Mouse (Mus musculus) small intestine, adult 2 months (tissue): ENCODE measurements around the gene Csnk1d. TPM values are rescaled to one million over a fixed set of nuclear protein-coding genes. Genes with fewer than 3 reads are reported as not detected.

Experiments
- H3K27ac ChIP-seq: fragments of 200-500 bp; 2 replicates; pipeline ENCODE4 v1.5.1; 2012; ENCODE audit warnings: low read depth, low read length, control low read depth, inconsistent platforms; ENCODE audit not compliant: insufficient read depth
- H3K27me3 ChIP-seq: fragments of 200-500 bp; 2 replicates; pipeline ENCODE4 v1.6.1; 2012; ENCODE audit warnings: mild to moderate bottlenecking, moderate library complexity, low read length, inconsistent platforms; ENCODE audit not compliant: control insufficient read depth, insufficient read depth
- H3K36me3 ChIP-seq: fragments of 200-500 bp; 2 replicates; pipeline ENCODE4 v1.6.1; 2012; ENCODE audit warnings: mild to moderate bottlenecking, low read length, control low read depth, inconsistent platforms; ENCODE audit not compliant: control insufficient read depth, insufficient read depth
- H3K4me1 ChIP-seq: fragments of 200-500 bp; 2 replicates; pipeline ENCODE4 v1.6.1; 2012; ENCODE audit warnings: low read length, inconsistent platforms, mixed read lengths; ENCODE audit not compliant: control insufficient read depth, insufficient read depth, insufficient read length
- H3K4me3 ChIP-seq: fragments of 200-500 bp; 2 replicates; pipeline ENCODE4 v1.5.1; 2012; ENCODE audit warnings: low read depth, mild to moderate bottlenecking, control low read depth, inconsistent platforms, low read length, moderate library complexity
- CTCF ChIP-seq: fragments of 200-500 bp; IDR thresholded peaks from 2 replicates; pipeline ENCODE4 v1.5.1; 2012; ENCODE audit warnings: low read depth, mild to moderate bottlenecking, control low read depth, inconsistent platforms, low read length, moderate library complexity, mixed read lengths; ENCODE audit not compliant: insufficient replicate concordance, insufficient read length; ENCODE audit errors: extremely low read depth
- POLR2A ChIP-seq: fragments of 200-500 bp; IDR thresholded peaks from 2 replicates; pipeline ENCODE4 v1.6.1; 2012; ENCODE audit warnings: low read depth, mild to moderate bottlenecking, control low read depth, inconsistent platforms, low read length, moderate library complexity
- WGBS: fragments of 180-500 bp; shearing (Covaris S2); methylation state at CpG from one replicate; pipeline ENCODE4 v1.1.7; 2018; 5-methylcytosine and 5-hydroxymethylcytosine counted together
- polyA plus RNA-seq: library from polyadenylated mRNA; depleted of rRNA; stranded (reverse); fragments of >200 nt; gene quantifications from 2 replicates; pipeline ENCODE4 v1.2.3, GENCODE M21; 2012

Csnk1d gene
- polyA plus RNA-seq, 1 experiment: 60.8 TPM

DNA sequence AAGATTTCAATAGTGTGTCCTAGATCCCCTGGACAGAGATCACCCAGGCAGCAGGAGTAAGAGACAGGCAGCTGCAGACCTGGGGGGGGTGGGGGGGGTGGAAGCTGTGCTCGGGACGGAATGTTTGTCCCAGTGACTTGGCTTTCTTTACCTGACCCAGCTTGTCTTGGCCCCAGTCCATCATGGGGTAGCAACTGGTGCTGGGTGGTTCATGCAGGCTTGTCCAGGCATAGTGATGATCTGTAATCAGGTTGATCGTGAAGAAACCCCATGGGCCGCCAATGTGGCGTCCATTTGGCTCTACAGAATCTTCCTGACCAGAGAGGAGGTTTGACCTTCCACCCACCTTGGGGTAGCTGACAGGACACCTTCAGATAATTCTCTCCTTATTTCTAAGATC lies 45.2 kb downstream of the Csnk1d start:
- TF ChIP-seq POLR2A (no peak), CTCF (no peak)
- no peaks in the 10 kb centered on the region for H3K27me3 ChIP-seq
- 88% methylated on average over 5 of the region's 5 CpGs for WGBS
- H3K4me1 ChIP-seq: peaks cover 22% of the 10 kb centered on the region
- no peak overlapping the region for H3K4me3 ChIP-seq
- no peak overlapping the region for H3K27ac ChIP-seq
- H3K36me3 ChIP-seq: no peaks in the 10 kb centered on the region

DNA sequence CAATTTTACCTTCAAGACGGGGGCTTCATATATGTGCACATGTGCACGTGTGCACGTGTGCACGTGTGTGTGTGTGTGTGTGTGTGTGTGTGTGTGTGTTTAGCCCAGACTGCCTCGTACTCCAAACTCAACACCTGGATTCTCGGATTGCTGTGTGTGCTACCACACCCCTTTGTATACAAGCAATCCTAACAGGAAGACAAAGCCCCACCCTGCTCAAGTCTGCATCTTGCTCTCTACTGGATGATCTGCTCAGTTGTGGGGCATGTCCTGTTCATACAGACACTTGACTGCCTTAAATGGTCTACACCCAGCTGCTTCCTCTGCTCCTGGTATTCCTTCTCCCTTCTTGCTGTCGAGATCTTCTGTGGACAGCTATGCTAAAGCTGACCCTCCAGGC lies 45.9 kb downstream of the Csnk1d start:
- H3K27me3 ChIP-seq: no peaks in the 10 kb centered on the region
- 64% methylated on average over 7 of the region's 7 CpGs for WGBS
- no peak overlapping the region for H3K4me3 ChIP-seq
- peaks cover 19% of the 10 kb centered on the region for H3K4me1 ChIP-seq
- H3K27ac ChIP-seq: no peak overlapping the region
- H3K36me3 ChIP-seq: no peaks in the 10 kb centered on the region
- TF ChIP-seq POLR2A (no peak), CTCF (no peak)

DNA sequence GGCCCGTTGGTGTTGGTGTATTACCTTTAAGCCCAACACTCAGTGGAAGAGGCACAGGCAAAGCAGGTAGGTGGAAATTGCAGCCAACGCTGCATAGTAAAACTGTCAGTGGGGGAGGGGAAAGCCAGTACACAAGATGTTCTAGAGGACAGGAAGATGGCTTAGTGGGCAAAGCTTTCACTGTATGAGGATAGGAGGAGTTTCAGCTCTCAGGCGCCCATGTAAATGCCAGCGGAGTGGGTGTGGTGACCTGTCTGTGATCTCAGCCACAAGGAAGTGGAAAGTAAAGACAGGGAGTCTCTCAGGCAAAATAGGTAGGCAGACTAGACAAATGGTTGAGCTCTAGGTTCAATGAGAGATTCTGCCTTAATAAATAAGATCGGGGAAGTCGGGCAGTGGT lies 50.2 kb downstream of the Csnk1d start:
- no peak overlapping the region for H3K27ac ChIP-seq
- 54% methylated on average over 6 of the region's 6 CpGs for WGBS
- TF ChIP-seq POLR2A: no peak
- TF ChIP-seq CTCF: no peak
- no peak overlapping the region for H3K4me3 ChIP-seq
- no peaks in the 10 kb centered on the region for H3K27me3 ChIP-seq
- H3K36me3 ChIP-seq: no peaks in the 10 kb centered on the region
- peaks cover 16% of the 10 kb centered on the region; the same call in 1 of the 2 replicates for H3K4me1 ChIP-seq

DNA sequence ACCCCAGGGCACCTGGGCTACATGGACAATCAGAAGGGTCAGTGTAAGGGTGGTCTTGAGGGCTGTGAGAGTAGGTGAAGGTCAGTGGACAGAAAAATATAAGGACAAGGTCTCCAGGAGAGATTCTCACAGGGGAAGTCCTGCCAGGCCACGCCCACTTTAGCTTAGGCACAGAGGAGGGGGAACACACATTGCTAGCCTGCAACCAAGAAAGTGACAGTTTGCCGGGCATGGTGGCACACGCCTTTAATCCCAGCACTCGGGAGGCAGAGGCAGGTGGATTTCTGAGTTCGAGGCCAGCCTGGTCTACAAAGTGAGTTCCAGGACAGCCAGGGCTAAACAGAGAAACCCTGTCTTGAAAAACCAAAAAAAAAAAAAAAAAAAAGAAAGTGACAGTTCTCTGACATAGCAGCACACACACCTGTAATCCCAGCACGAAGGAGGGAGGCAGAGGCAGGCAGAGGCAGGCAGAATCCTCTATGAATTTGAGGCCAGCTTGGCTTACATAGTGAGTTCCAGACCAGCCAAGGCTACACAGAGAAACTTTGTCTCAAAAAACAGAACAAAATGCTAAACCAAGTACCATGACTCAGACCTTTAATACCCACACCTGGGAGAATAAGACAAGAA lies 51.3 kb downstream of the Csnk1d start:
- no peaks in the 10 kb centered on the region for H3K27me3 ChIP-seq
- H3K36me3 ChIP-seq: no peaks in the 10 kb centered on the region
- H3K4me1 ChIP-seq: peaks cover 16% of the 10 kb centered on the region; the same call in 1 of the 2 replicates
- WGBS: 56% methylated on average over 6 of the region's 6 CpGs
- H3K27ac ChIP-seq: peak overlapping the region; percentile 66
- TF ChIP-seq CTCF (no peak), POLR2A (no peak)
- H3K4me3 ChIP-seq: no peak overlapping the region

DNA sequence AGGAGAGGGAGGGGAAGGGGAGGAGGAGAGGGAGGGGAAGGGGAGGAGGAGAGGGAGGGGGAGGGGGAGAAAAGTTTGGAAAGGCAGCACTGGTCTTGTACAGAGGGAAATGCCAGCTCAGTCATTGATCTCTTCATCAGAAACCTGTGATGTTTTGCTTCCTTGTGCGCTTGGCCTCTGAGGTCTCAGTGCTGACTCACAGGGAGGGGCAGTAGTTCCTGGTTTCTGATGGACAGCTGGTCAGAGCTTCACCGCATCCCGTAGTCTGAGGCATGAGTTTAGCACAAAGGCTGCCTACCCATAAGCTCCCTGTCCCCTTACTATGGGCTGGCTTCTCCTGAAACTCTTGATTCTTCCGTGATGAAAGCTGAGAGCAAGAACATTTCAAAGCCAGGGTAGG lies 52.3 kb downstream of the Csnk1d start:
- Histone ChIP-seq H3K36me3 (no peaks in the 10 kb centered on the region), H3K4me1 (peaks cover 16% of the 10 kb centered on the region; the same call in 1 of the 2 replicates), H3K27me3 (no peaks in the 10 kb centered on the region), H3K27ac (peak overlapping the region; percentile 66), H3K4me3 (no peak overlapping the region)
- no peak for TF ChIP-seq POLR2A
- no peak for TF ChIP-seq CTCF
- 4% methylated on average over 4 of the region's 4 CpGs for WGBS

DNA sequence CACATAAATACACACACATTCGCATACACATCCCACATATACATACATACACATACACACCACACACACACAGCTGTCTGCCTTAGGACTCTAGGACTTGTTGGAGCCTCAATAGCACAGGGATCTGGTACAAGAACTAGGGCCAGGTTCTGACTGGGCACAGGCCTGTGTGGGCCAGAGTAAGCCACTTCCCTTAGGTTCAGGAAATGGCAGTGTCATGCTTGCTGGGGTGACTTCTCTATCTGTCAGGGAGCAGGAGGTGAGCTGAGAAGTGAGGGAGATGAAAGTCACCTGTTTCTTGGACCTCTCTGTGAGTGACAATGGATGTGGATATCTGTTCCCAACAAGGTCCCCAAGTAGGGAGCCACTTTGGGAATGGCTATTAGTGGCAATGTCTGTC lies 53.2 kb downstream of the Csnk1d start:
- no peaks in the 10 kb centered on the region for H3K27me3 ChIP-seq
- TF ChIP-seq POLR2A (no peak), CTCF (no peak)
- H3K4me1 ChIP-seq: peaks cover 19% of the 10 kb centered on the region; the same call in 1 of the 2 replicates
- WGBS: 95% methylated on average over 1 of the region's 1 CpGs
- no peak overlapping the region for H3K4me3 ChIP-seq
- H3K36me3 ChIP-seq: no peaks in the 10 kb centered on the region
- H3K27ac ChIP-seq: no peak overlapping the region

DNA sequence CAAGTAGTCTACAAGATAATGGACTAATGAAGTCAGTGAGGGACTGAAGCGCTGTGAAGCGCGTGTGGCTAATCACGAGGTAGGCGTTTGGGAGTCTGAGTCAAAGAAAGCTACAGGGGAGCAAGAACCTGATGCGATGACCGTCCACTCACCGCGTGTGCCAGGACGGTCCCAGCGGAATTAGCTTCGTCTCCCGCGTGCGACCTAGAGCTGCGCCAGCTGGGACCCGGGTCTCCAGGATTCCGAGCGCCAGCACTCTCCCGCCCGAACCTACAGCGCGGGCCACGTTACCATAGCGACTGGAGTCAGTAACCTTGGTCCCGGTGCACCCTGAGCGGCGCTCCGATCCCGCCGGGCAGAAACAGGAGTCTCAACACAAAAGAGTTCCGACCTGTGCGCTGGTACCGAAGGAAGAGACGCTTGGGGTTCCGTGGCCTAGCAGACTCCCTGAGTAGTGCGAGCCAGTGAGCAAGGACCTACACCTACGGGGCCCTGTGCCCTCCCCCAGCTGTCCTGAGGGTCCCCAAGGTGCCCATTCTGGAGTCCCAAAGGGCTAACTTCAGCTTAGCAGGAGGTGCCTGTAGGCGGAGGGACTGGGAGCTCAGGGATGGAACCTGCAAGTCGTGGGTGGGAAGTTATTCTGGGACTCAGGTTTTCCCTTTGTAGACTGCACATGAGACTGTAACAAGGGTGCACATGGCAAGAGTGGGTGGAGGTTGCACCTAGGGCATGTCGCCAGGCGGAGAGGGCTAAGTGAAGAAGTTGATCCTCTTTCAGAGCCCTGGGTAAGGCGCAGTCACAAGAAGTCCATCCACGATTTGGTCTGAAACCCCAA lies 58.3 kb downstream of the Csnk1d start, which contains the start of gene Ccdc57:
Gene Ccdc57, minus strand, starts transcription at position 309 of the 835 bp plus-strand sequence.
- no peaks in the 10 kb centered on the region for H3K36me3 ChIP-seq
- no peaks in the 10 kb centered on the region for H3K27me3 ChIP-seq
- H3K4me3 ChIP-seq: peak within 1 kb of the TSS; percentile 93
- TF ChIP-seq CTCF (no peak), POLR2A (peak; percentile 26; the same call in 1 of the 2 replicates)
- no peak within 1 kb of the TSS for H3K27ac ChIP-seq
- 9% methylated on average over 44 of the region's 44 CpGs for WGBS
- peaks cover 5% of the 10 kb centered on the region for H3K4me1 ChIP-seq
